Mouse (Mus musculus) cortical plate, adult 2 months (tissue): ENCODE measurements around the gene Mios. TPM values are rescaled to one million over a fixed set of nuclear protein-coding genes. Genes with fewer than 3 reads are reported as not detected.
A peak's percentile ranks its signal among the peaks of the same experiment; 100 is the strongest.

Source experiments
- H3K27ac ChIP-seq: fragments of 200-500 bp; 2 replicates; pipeline ENCODE4 v1.5.1; 2012; ENCODE audit warnings: low read length, control low read depth, inconsistent platforms; ENCODE audit not compliant: insufficient read depth
- H3K4me1 ChIP-seq: fragments of 200-500 bp; 2 replicates; pipeline ENCODE4 v1.6.1; 2011; ENCODE audit warnings: low read length; ENCODE audit not compliant: control insufficient read depth, insufficient read depth
- H3K4me3 ChIP-seq: fragments of 200-500 bp; 2 replicates; pipeline ENCODE4 v1.5.1; 2011; ENCODE audit warnings: mild to moderate bottlenecking, low read length, control low read depth; ENCODE audit not compliant: insufficient read depth
- CTCF ChIP-seq: fragments of 200-500 bp; IDR thresholded peaks from 2 replicates; pipeline ENCODE4 v1.5.1; 2011; ENCODE audit warnings: mild to moderate bottlenecking, control low read depth, low read length; ENCODE audit not compliant: insufficient read depth; ENCODE audit errors: extremely low read depth
- POLR2A ChIP-seq: fragments of 200-500 bp; IDR thresholded peaks from 2 replicates; pipeline ENCODE4 v1.6.1; 2011; ENCODE audit warnings: mild to moderate bottlenecking, low read length, control low read depth; ENCODE audit not compliant: insufficient read depth; ENCODE audit errors: extremely low read depth
- polyA plus RNA-seq: library from polyadenylated mRNA; depleted of rRNA; stranded (reverse); fragments of >200 nt; gene quantifications from 2 replicates; pipeline ENCODE4 v1.2.3, GENCODE M21; 2012; rRNA removed

The Mios gene
- polyA plus RNA-seq, 1 experiment: 9.6 TPM

- TF ChIP-seq POLR2A (no peak), CTCF (peak; percentile 52; the same call in 1 of the 2 replicates)
- Histone ChIP-seq H3K27ac (no peak overlapping the region), H3K4me3 (no peak overlapping the region), H3K4me1 (no peaks in the 10 kb centered on the region)
Measured at GRCm38 (mm10) chr6:8274387-8275054, 65.5 kb downstream of the Mios start.

GRCm38 (mm10) chr6:8275098-8275497, 66.1 kb downstream of the Mios start:
- H3K27ac ChIP-seq: no peak overlapping the region
- H3K4me1 ChIP-seq: no peaks in the 10 kb centered on the region
- no peak overlapping the region for H3K4me3 ChIP-seq
- TF ChIP-seq CTCF: peak; percentile 44; the same call in 1 of the 2 replicates
- TF ChIP-seq POLR2A: no peak

- no peak overlapping the region for H3K4me3 ChIP-seq
- TF ChIP-seq POLR2A (no peak), CTCF (no peak)
Measured at GRCm38 (mm10) chr6:8276431-8276830, 67.4 kb downstream of the Mios start.

GRCm38 (mm10) chr6:8278426-8279002, 69.5 kb downstream of the Mios start:
- TF ChIP-seq CTCF (0 out of 2 replicates have a peak, but pooled peaks have one; percentile 12), POLR2A (no peak)
- Histone ChIP-seq H3K4me1 (no peaks in the 10 kb centered on the region), H3K27ac (no peak overlapping the region), H3K4me3 (no peak overlapping the region)

More at GRCm38 (mm10) chr6:8276431-8276830, 67.4 kb downstream of the Mios start:
- Histone ChIP-seq H3K4me1 (no peaks in the 10 kb centered on the region), H3K27ac (no peak overlapping the region)

- Histone ChIP-seq H3K4me1 (no peaks in the 10 kb centered on the region; the same call in 1 of the 2 replicates), H3K27ac (no peak overlapping the region), H3K4me3 (no peak overlapping the region)
- TF ChIP-seq POLR2A (no peak), CTCF (no peak)
Measured at GRCm38 (mm10) chr6:8283255-8283654, 74.2 kb downstream of the Mios start.

- TF ChIP-seq POLR2A: no peak
- no peak for TF ChIP-seq CTCF
- no peak overlapping the region for H3K27ac ChIP-seq
- H3K4me1 ChIP-seq: peaks cover 2% of the 10 kb centered on the region; the same call in 1 of the 2 replicates
- no peak overlapping the region for H3K4me3 ChIP-seq
Measured at GRCm38 (mm10) chr6:8285401-8285960, 76.5 kb downstream of the Mios start.

Other genes with a start within 250 kb of the Mios start
- gene Col28a1, start 16.6 kb upstream of the Mios start, polyA plus RNA-seq: 0.77 and 1.1 TPM in 2 replicates
- gene Rpa3, start 50.0 kb downstream of the Mios start, polyA plus RNA-seq: 18.7 and 19.6 TPM in 2 replicates
- 40.2 and 41.3 TPM in 2 replicates for gene Umad1, start 50.1 kb downstream of the Mios start, polyA plus RNA-seq
- gene Gm45062, start 50.2 kb downstream of the Mios start, polyA plus RNA-seq: 21.9 and 22.5 TPM in 2 replicates